Mouse (Mus musculus) forebrain, embryonic 11.5 days (tissue): ENCODE data around the gene Spred3. TPM values are rescaled to one million over a fixed set of nuclear protein-coding genes. Genes with fewer than 3 reads are reported as not detected.

Experiments
- polyA plus RNA-seq: library from polyadenylated mRNA; unstranded; fragments of >200 nt; fragmentation: Nextera tagmentation; extraction: Ambion mirVana; gene quantifications from 2 replicates; pipeline ENCODE4 v1.2.1, GENCODE M21; 2014

Gene Spred3
- polyA plus RNA-seq, 1 experiment from 2014 or later: 7.8 TPM

Other genes starting within 250 kb of the Spred3 start
- gene Actn4, start 208.1 kb downstream of the Spred3 start, polyA plus RNA-seq: 182 and 199 TPM in 2 replicates
- gene Eif3k, start 188.5 kb downstream of the Spred3 start, polyA plus RNA-seq: 341 and 343 TPM in 2 replicates
- gene Map4k1, start 188.4 kb downstream of the Spred3 start, polyA plus RNA-seq: 5.9 and 6.4 TPM in 2 replicates
- gene Ryr1, start 45.2 kb downstream of the Spred3 start, polyA plus RNA-seq: 0.68 and 1.2 TPM in 2 replicates
- 0.67 and 1.2 TPM in 2 replicates for gene Rasgrp4, start 35.6 kb downstream of the Spred3 start, polyA plus RNA-seq
- 12.6 and 16.8 TPM in 2 replicates for gene Fam98c, start 14.2 kb downstream of the Spred3 start, polyA plus RNA-seq
- gene Ggn, start 201 bp downstream of the Spred3 start, polyA plus RNA-seq: 0.52 and 0.53 TPM in 2 replicates
- gene Psmd8, start 10.3 kb upstream of the Spred3 start, polyA plus RNA-seq: 291 and 297 TPM in 2 replicates
- gene Catsperg1, start 43.6 kb upstream of the Spred3 start, polyA plus RNA-seq: 0.12 and 0.43 TPM in 2 replicates
- 0.19 and 0.21 TPM in 2 replicates for gene Kcnk6, start 62.1 kb upstream of the Spred3 start, polyA plus RNA-seq
- gene Yif1b, start 67.9 kb upstream of the Spred3 start, polyA plus RNA-seq: 78.9 and 86.2 TPM in 2 replicates
- gene 2200002D01Rik, start 78.1 kb upstream of the Spred3 start, polyA plus RNA-seq: 1.8 and 5.7 TPM in 2 replicates
- gene Spint2, start 111.5 kb upstream of the Spred3 start, polyA plus RNA-seq: 36.1 and 43.5 TPM in 2 replicates
- 12.5 and 13.3 TPM in 2 replicates for gene Ppp1r14a, start 118.9 kb upstream of the Spred3 start, polyA plus RNA-seq
- gene Dpf1, start 133.5 kb upstream of the Spred3 start, polyA plus RNA-seq: 76.0 and 88.3 TPM in 2 replicates